Mouse (Mus musculus): ENCODE data around the gene Klhl30.

DNA sequence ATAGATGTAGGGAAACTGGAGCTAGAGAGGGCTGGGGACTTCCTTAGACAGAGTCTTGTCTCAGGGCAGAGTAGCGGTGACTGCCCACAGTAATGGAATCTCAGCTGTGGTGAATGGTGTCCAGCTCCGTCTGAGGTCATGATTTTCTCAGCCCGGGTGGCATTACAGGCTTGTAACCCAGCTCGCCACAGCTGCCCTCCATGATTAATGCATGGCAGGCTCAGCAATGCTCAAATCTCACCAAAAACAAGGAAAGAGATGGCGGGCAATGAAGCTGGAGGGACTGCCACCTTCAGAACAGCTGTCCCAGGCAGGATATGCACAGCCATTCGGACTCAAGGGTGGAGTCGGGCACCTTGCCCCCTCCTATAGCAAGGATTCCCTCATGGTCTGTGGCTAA, 13.5 kb upstream of the Klhl30 start:
- TF ChIP-seq EP300 (optimal IDR thresholded peaks at IDR 0.05) (no peak), CTCF (IDR thresholded peaks at IDR 0.05; ENCODE audit: low read depth) (no peak)
